Mouse (Mus musculus) kidney, embryonic 16.5 days (tissue): ENCODE data around the gene Reg4. TPM values are rescaled to one million over a fixed set of nuclear protein-coding genes. Genes with fewer than 3 reads are reported as not detected.

Experiments
- ATAC-seq: fragments of 200-750 bp; cut with Nextera tagmentation; 2 replicates; pipeline ENCODE4 v1.8.0; 2017; ENCODE audit warnings: moderate TSS enrichment; ENCODE audit not compliant: low FRiP score, low TSS enrichment
- H3K27ac ChIP-seq: fragments of 300-500 bp; sonication (generic); 2 replicates; pipeline ENCODE4 v1.5.1; 2014; ENCODE audit warnings: low read length
- H3K27me3 ChIP-seq: fragments of 300-500 bp; sonication (generic); 2 replicates; pipeline ENCODE4 v1.6.1; 2014; ENCODE audit warnings: low read length, control low read depth, mixed read lengths; ENCODE audit not compliant: insufficient read depth
- H3K36me3 ChIP-seq: fragments of 300-500 bp; sonication (generic); 2 replicates; pipeline ENCODE4 v1.6.1; 2014; ENCODE audit warnings: low read length, control low read depth, mixed read lengths; ENCODE audit not compliant: insufficient read depth
- H3K4me1 ChIP-seq: fragments of 300-500 bp; sonication (generic); 2 replicates; pipeline ENCODE4 v1.6.1; 2014; ENCODE audit warnings: low read length, control low read depth, mixed read lengths; ENCODE audit not compliant: insufficient read depth
- H3K4me2 ChIP-seq: fragments of 300-500 bp; sonication (generic); replicated peaks from 2 replicates; pipeline ENCODE4 v1.6.1; 2014; ENCODE audit warnings: low read depth, low read length
- H3K4me3 ChIP-seq: fragments of 300-500 bp; sonication (generic); 2 replicates; pipeline ENCODE4 v1.5.1; 2014; ENCODE audit warnings: mild to moderate bottlenecking, low read length
- H3K9ac ChIP-seq: fragments of 300-500 bp; sonication (generic); replicated peaks from 2 replicates; pipeline ENCODE4 v1.6.1; 2014; ENCODE audit warnings: low read length
- H3K9me3 ChIP-seq: fragments of 300-500 bp; sonication (generic); 2 replicates; pipeline ENCODE4 v1.6.1; 2016; ENCODE audit warnings: low read length, control low read depth
- WGBS: fragments of 180-500 bp; shearing (Covaris S2); extraction: QIAGEN DNeasy Blood & Tissue Kit; methylation state at CpG from one replicate; pipeline ENCODE4 v1.1.7; 2014; 5-methylcytosine and 5-hydroxymethylcytosine counted together
- polyA plus RNA-seq: library from polyadenylated mRNA; unstranded; fragments of >200 nt; fragmentation: Nextera tagmentation; extraction: Ambion mirVana; gene quantifications from 2 replicates; pipeline ENCODE4 v1.2.1, GENCODE M21; 2015

The Reg4 gene
- polyA plus RNA-seq, 1 experiment from 2014 or later: 0.67 TPM

DNA sequence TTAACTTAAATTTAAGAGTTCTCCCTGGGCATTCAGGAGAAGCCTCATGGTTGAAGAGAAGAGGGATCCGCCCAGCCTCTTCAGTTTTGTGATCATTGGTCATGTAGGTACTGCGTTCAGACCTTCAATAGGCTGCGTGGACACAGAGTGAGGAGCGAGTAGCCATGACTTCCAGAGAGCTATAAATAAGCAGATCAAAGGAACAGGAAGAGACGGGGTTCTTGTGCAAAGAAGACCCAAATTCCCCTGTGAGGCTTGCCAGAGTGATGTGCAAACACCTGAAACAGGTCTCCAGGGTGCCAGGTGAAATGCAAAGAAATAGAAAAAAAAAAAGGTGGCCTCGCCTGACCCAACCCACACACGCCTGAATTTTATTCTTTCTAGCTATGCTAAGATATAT lies 8.0 kb downstream of the Reg4 start:
- no peak overlapping the region for H3K4me2 ChIP-seq
- H3K27me3 ChIP-seq: no peaks in the 10 kb centered on the region
- 66% methylated on average over 7 of the region's 7 CpGs for WGBS
- H3K9me3 ChIP-seq: no peaks in the 10 kb centered on the region
- H3K27ac ChIP-seq: no peak overlapping the region
- H3K9ac ChIP-seq: no peak overlapping the region
- no peaks in the 10 kb centered on the region for H3K36me3 ChIP-seq
- ATAC-seq: no peak
- H3K4me3 ChIP-seq: no peak overlapping the region
- no peaks in the 10 kb centered on the region for H3K4me1 ChIP-seq

- H3K27ac ChIP-seq: no peak overlapping the region
- no peaks in the 10 kb centered on the region for H3K36me3 ChIP-seq
- H3K4me2 ChIP-seq: no peak overlapping the region
- no peak overlapping the region for H3K4me3 ChIP-seq
- no peak for ATAC-seq
- H3K4me1 ChIP-seq: no peaks in the 10 kb centered on the region
- H3K9me3 ChIP-seq: no peaks in the 10 kb centered on the region
- no peak overlapping the region for H3K9ac ChIP-seq
- no peaks in the 10 kb centered on the region for H3K27me3 ChIP-seq
Measured at GRCm38 (mm10) chr3:98233504-98233903, 11.5 kb downstream of the Reg4 start.

DNA sequence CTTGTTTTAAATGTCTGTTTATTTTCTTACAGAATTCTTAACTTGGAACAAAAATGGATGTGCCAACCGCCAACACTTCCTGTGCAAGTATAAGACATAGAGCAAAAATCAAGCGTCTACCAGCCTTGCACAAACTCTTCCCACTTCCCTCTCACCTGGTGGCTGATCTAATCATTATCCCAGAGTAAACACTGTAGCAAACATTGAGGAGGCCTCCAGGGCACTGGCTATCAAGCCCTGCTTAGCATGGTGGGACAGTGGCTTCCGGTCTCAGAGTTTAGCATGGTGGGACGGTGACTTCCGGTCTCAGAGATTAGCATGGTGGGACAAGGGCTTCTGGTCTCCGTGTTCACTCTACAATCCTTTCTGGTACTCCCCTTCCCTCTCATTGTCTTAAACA lies 14.3 kb downstream of the Reg4 start:
- 79% methylated on average over 6 of the region's 6 CpGs for WGBS
- Histone ChIP-seq H3K27ac (no peak overlapping the region), H3K36me3 (no peaks in the 10 kb centered on the region), H3K27me3 (no peaks in the 10 kb centered on the region), H3K4me3 (no peak overlapping the region), H3K9ac (no peak overlapping the region), H3K4me1 (no peaks in the 10 kb centered on the region), H3K4me2 (no peak overlapping the region), H3K9me3 (no peaks in the 10 kb centered on the region)
- no peak for ATAC-seq

- ATAC-seq: peak; percentile 61; the same call in 1 of the 2 replicates
- H3K4me1 ChIP-seq: no peaks in the 10 kb centered on the region
- H3K9ac ChIP-seq: no peak overlapping the region
- WGBS: 34% methylated on average over 5 of the region's 5 CpGs
- H3K4me3 ChIP-seq: no peak overlapping the region
- no peak overlapping the region for H3K4me2 ChIP-seq
- no peaks in the 10 kb centered on the region for H3K36me3 ChIP-seq
- H3K27me3 ChIP-seq: no peaks in the 10 kb centered on the region
- H3K27ac ChIP-seq: no peak overlapping the region
- H3K9me3 ChIP-seq: no peaks in the 10 kb centered on the region
Measured at GRCm38 (mm10) chr3:98237240-98237639, 15.3 kb downstream of the Reg4 start.

DNA sequence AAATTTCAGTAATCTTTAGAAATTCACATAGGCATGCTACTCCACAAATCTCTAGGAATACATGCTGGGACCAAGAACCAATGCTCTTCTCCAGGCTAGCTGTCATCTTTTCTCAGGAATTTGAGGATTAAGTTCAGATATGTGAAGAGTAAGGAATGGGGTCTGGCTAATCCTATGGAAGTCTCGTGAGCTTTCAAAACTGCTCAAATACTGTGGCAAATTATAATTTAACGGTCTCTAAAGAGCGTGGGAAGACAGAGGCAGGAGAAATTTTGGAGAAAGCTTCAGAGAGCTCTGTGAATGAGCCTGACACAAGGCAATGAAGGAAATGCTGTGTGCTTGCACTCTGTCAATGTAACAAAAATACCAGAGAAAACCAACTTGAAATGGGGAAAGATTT lies 16.2 kb downstream of the Reg4 start:
- ATAC-seq: no peak
- no peak overlapping the region for H3K9ac ChIP-seq
- no peak overlapping the region for H3K27ac ChIP-seq
- H3K36me3 ChIP-seq: no peaks in the 10 kb centered on the region
- H3K4me1 ChIP-seq: no peaks in the 10 kb centered on the region
- no peaks in the 10 kb centered on the region for H3K9me3 ChIP-seq
- no peak overlapping the region for H3K4me3 ChIP-seq
- H3K4me2 ChIP-seq: no peak overlapping the region
- no peaks in the 10 kb centered on the region for H3K27me3 ChIP-seq
- WGBS: 86% methylated on average over 3 of the region's 3 CpGs

DNA sequence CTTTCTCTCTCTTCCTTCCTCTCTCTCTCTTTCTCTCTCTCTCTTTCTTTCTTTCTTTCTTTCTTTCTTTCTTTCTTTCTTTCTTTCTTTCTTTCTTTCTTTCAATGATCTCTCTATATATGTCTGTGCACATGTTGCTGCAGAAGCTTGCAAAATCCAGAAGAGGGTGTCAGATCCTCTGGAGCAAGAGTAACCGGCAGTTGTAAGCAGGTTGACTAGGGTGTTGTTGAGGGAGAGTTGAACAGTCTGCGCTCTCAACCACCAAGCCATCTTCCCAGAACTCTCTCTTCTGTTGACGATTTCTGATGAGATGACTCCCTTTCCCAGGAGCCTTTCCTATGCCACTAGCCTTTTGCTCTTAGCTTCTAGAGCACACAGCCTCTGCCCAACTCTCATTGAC lies 20.1 kb downstream of the Reg4 start:
- ATAC-seq: no peak

GRCm38 (mm10) chr3:98242458-98243037 lies 20.6 kb downstream of the Reg4 start:
- Histone ChIP-seq H3K4me3 (no peak overlapping the region), H3K27me3 (no peaks in the 10 kb centered on the region), H3K4me2 (no peak overlapping the region), H3K9me3 (no peaks in the 10 kb centered on the region), H3K9ac (no peak overlapping the region), H3K4me1 (peaks cover 5% of the 10 kb centered on the region; the same call in 1 of the 2 replicates), H3K27ac (no peak overlapping the region), H3K36me3 (no peaks in the 10 kb centered on the region)
- WGBS: 70% methylated on average over 8 of the region's 8 CpGs
- ATAC-seq: no peak

More for the DNA sequence above, 20.1 kb downstream of the Reg4 start:
- Histone ChIP-seq H3K4me2 (no peak overlapping the region), H3K9me3 (no peaks in the 10 kb centered on the region), H3K4me1 (peaks cover 5% of the 10 kb centered on the region; the same call in 1 of the 2 replicates), H3K36me3 (no peaks in the 10 kb centered on the region), H3K4me3 (no peak overlapping the region), H3K27ac (no peak overlapping the region), H3K9ac (no peak overlapping the region), H3K27me3 (no peaks in the 10 kb centered on the region)
- WGBS: 87% methylated on average over 3 of the region's 3 CpGs

- H3K36me3 ChIP-seq: no peaks in the 10 kb centered on the region
- 8% methylated on average over 8 of the region's 8 CpGs for WGBS
- H3K27me3 ChIP-seq: no peaks in the 10 kb centered on the region
- H3K4me3 ChIP-seq: no peak overlapping the region
- no peak for ATAC-seq
- peaks cover 5% of the 10 kb centered on the region; the same call in 1 of the 2 replicates for H3K4me1 ChIP-seq
- no peak overlapping the region for H3K27ac ChIP-seq
- H3K9me3 ChIP-seq: no peaks in the 10 kb centered on the region
- H3K9ac ChIP-seq: no peak overlapping the region
- no peak overlapping the region for H3K4me2 ChIP-seq
Measured at GRCm38 (mm10) chr3:98245892-98246291, 23.9 kb downstream of the Reg4 start.

DNA sequence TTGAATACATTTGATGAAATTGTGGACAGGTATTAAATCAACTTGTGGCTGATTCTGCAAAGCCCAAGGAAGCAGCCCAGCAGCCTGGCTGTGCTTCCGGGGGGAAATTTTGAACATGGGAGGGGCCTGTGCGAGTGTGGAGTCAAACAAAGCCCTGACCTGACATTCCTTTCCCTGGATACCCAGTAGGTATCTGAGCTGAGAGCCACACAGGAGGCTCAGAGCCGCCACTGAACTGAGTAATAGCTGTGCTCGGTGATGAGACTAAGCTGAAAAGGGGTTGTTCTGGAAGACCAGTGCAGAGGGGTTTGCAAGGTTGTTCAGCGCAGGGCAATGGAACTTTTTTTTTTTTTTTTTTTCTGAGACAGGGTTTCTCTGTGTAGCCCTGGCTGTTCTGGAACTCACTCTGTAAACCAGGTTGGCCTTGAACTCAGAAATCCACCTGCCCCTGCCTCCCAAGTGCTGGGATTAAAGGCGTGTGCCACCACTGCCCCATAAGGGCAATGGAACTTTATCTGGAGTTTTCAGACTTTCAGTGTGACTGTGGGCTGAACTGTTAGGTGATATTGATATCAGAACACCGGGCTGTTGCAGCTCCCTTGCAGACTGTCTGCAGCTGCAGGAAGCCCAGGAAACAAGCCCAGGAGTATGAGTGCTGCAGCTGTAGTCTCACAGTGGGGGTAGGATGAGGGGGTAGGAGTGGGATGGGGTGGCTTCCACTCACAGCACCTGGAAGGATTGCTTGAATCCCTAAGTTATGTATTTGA lies 25.2 kb downstream of the Reg4 start:
- H3K9me3 ChIP-seq: no peaks in the 10 kb centered on the region
- H3K27ac ChIP-seq: no peak overlapping the region
- peaks cover 5% of the 10 kb centered on the region; the same call in 1 of the 2 replicates for H3K4me1 ChIP-seq
- H3K9ac ChIP-seq: no peak overlapping the region
- 0 out of 2 replicates have a peak, but pooled peaks have one; percentile 15 for ATAC-seq
- H3K4me2 ChIP-seq: no peak overlapping the region
- no peak overlapping the region for H3K4me3 ChIP-seq
- no peaks in the 10 kb centered on the region for H3K27me3 ChIP-seq
- H3K36me3 ChIP-seq: no peaks in the 10 kb centered on the region
- 56% methylated on average over 7 of the region's 7 CpGs for WGBS

DNA sequence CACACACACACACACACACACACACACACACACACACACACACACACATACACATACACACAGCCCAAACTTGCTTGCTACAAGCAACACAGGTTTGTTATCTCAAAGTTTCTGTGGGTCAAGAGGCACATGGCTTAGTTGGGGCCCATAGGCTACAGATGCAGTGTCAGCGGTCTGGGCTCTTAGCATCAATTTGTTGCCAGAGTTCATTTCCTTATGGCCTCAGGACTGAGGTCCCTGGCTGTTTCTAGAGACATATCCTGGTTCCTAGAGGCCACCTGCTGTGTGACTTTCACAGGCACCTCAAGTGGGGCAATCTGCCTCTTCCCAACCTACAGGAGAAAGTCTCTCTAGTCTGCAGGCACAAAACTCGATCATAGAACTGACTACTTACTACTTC lies 27.4 kb downstream of the Reg4 start:
- Histone ChIP-seq H3K4me3 (no peak overlapping the region), H3K27ac (no peak overlapping the region), H3K4me1 (peaks cover 5% of the 10 kb centered on the region; the same call in 1 of the 2 replicates), H3K9me3 (peaks cover 7% of the 10 kb centered on the region; the same call in 1 of the 2 replicates), H3K36me3 (no peaks in the 10 kb centered on the region), H3K27me3 (no peaks in the 10 kb centered on the region), H3K9ac (no peak overlapping the region), H3K4me2 (no peak overlapping the region)
- 68% methylated on average over 2 of the region's 2 CpGs for WGBS
- no peak for ATAC-seq
